Mouse (Mus musculus): ENCODE data around the gene Cpa1. TPM values are rescaled to one million over a fixed set of nuclear protein-coding genes. Genes with fewer than 3 reads are reported as not detected.

The Cpa1 gene
- polyA plus RNA-seq, 1 experiment: not detected

DNA sequence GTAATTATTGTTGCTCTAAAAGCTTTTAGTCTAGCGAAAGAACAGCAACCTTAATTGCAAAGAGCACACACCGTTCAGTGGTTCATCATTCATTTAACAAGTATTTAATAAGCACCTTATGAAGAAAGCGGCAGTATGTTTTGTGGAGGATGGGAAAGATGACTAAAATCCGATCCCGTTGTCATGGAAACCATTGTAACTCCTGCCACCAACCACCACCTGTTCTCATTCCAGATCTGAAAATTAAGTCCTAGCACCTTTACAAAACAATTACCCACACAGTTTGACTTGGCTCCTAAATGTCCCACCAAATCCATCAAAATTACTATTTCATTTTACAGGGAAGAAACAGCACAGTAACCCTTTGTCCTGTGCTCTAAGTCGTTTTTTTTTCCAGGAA, 55.2 kb downstream of the Cpa1 start:
- TF ChIP-seq POLR2A (IDR thresholded peaks at IDR 0.05; ENCODE audit: extremely low read depth, insufficient read depth, low read length): no peak
- no peak for TF ChIP-seq CTCF (IDR thresholded peaks at IDR 0.05; ENCODE audit: extremely low read depth, insufficient read depth, low read length)
- H3K4me3 ChIP-seq (ENCODE audit: insufficient read depth, low read length): peak overlapping the region; percentile 80; the same call in 1 of the 2 replicates
- H3K27ac ChIP-seq (ENCODE audit: insufficient read depth, low read length): no peak overlapping the region
- peaks cover 1% of the 10 kb centered on the region; the same call in 1 of the 2 replicates for H3K4me1 ChIP-seq (ENCODE audit: control insufficient read depth, insufficient read depth, low read length)

Other genes starting within 250 kb of the Cpa1 start
- 24.3 and 24.9 TPM in 2 replicates for gene Zc3hc1, start 248.2 kb upstream of the Cpa1 start, polyA plus RNA-seq (2012; rRNA removed)
- 58.0 and 67.4 TPM in 2 replicates for gene Klhdc10, start 237.3 kb upstream of the Cpa1 start, polyA plus RNA-seq (2012; rRNA removed)
- 28.0 and 33.2 TPM in 2 replicates for gene Tmem209, start 129.4 kb upstream of the Cpa1 start, polyA plus RNA-seq (2012; rRNA removed)
- gene Ssmem1, start 129.4 kb upstream of the Cpa1 start, polyA plus RNA-seq (2012; rRNA removed): 0.10 TPM in 1 of 2 replicates, not detected in the other
- 3.1 and 3.4 TPM in 2 replicates for gene Cpa2, start 97.6 kb upstream of the Cpa1 start, polyA plus RNA-seq (2012; rRNA removed)
- gene Cpa4, start 70.8 kb upstream of the Cpa1 start, polyA plus RNA-seq (2012; rRNA removed): 0.10 and 0.15 TPM in 2 replicates
- 0.08 and 0.09 TPM in 2 replicates for gene Cpa5, start 28.2 kb upstream of the Cpa1 start, polyA plus RNA-seq (2012; rRNA removed)
- 5.7 and 5.8 TPM in 2 replicates for gene Cep41, start 54.5 kb downstream of the Cpa1 start, polyA plus RNA-seq (2012; rRNA removed)
- gene Mest, start 84.3 kb downstream of the Cpa1 start, polyA plus RNA-seq (2012; rRNA removed): 41.8 and 47.8 TPM in 2 replicates